Mouse (Mus musculus) brain, embryonic 14.5 days (tissue): Measurements from ENCODE around the gene Dmrta2.

ENCODE experiments used
- CTCF ChIP-seq: fragments of 200-500 bp; IDR thresholded peaks from 2 replicates; pipeline ENCODE4 v1.5.1; 2012; ENCODE audit warnings: inconsistent platforms, mild to moderate bottlenecking, moderate library complexity, borderline replicate concordance; ENCODE audit not compliant: insufficient read depth, insufficient read length; ENCODE audit errors: extremely low read depth
- POLR2A ChIP-seq: fragments of 200-500 bp; IDR thresholded peaks from 2 replicates; pipeline ENCODE4 v1.6.1; 2012; ENCODE audit warnings: mild to moderate bottlenecking, inconsistent platforms, borderline replicate concordance; ENCODE audit not compliant: poor library complexity, insufficient read depth, insufficient read length, severe bottlenecking; ENCODE audit errors: extremely low read depth

DNA sequence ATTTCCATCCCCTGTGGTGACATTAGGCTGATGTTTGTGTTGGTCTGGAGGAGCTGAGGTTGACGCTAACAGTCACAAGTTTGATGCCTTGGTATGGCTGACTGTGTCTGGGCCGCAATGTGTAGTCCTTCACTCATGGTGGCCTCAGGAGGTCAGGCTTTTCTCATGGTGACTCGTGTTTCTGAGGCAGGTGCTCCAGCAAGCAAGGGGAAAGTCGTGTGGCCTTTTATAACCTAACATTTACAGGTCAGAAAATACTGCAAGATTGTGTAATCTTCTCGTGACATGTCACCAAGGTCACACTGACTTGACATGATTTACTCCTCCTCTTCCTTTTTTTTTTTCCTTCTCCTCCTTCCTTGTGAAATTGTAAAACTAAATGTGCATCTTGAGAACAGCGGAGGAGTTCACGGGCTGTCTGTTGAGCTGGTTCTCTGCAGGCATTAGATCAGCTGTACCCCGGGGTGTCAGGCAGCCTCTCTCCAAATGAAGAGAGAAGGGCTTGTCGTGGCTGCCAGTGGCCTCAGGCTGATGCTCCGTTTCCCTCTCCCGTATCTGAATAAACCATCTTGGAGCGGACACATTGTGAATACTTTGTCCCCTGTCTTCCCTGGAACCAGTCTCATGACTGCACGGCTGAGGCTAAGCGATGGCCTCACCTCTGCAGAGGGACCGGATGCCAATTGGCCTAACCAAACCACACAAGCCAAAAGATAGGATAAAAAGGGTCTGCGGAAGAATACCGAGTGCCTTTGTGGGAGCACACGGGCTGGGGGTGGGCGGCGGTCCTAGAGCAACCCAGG lies 9.9 kb downstream of the Dmrta2 start:
- TF ChIP-seq CTCF (no peak), POLR2A (no peak)
